Mouse (Mus musculus): ENCODE measurements around the gene Rbfox3. TPM values are rescaled to one million over a fixed set of nuclear protein-coding genes. Genes with fewer than 3 reads are reported as not detected.

Gene Rbfox3
- polyA plus RNA-seq, 1 experiment from 2014 or later = 0.09 TPM

- WGBS = 74% methylated on average over 5 of the region's 5 CpGs
- H3K4me2 ChIP-seq (ENCODE audit: low read length) = no peak overlapping the region
Measured at GRCm38 (mm10) chr11:118875243-118875897, 36.0 kb downstream of the Rbfox3 start.

GRCm38 (mm10) chr11:118874487-118875095 is 36.8 kb downstream of the Rbfox3 start:
- H3K9ac ChIP-seq (ENCODE audit: low read length) = no peak overlapping the region
- H3K9me3 ChIP-seq (ENCODE audit: control insufficient read depth, low read length) = no peaks in the 10 kb centered on the region
- no peaks in the 10 kb centered on the region for H3K36me3 ChIP-seq (ENCODE audit: control insufficient read depth, insufficient read depth, low read length)
- no peak overlapping the region for H3K4me3 ChIP-seq (ENCODE audit: control insufficient read depth in 1 of 2, insufficient read depth in 1 of 2, low read depth in 1 of 2, low read length in 2 of 2)
- H3K27me3 ChIP-seq (ENCODE audit: control insufficient read depth, insufficient read depth, low read length) = no peaks in the 10 kb centered on the region
- no peak overlapping the region for H3K27ac ChIP-seq (replicated peaks in 1 of 2; ENCODE audit: control insufficient read depth in 1 of 2, insufficient read depth in 1 of 2, low read depth in 2 of 2, low read length in 2 of 2)
- H3K4me1 ChIP-seq (ENCODE audit: control insufficient read depth in 2 of 2, insufficient read depth in 2 of 2, low read length in 2 of 2) = peaks cover 0 to 7% of the 10 kb centered on the region in 2 experiments; a peak in 2 of 4 replicates
- WGBS = 29% methylated on average over 7 of the region's 7 CpGs
- no peak overlapping the region for H3K4me2 ChIP-seq (ENCODE audit: low read length)
- no peak for ATAC-seq (ENCODE audit: insufficient number of reproducible peaks, insufficient read depth, low FRiP score, low read depth)

More at GRCm38 (mm10) chr11:118875243-118875897, 36.0 kb downstream of the Rbfox3 start:
- no peaks in the 10 kb centered on the region for H3K9me3 ChIP-seq (ENCODE audit: control insufficient read depth, low read length)
- no peak overlapping the region for H3K27ac ChIP-seq (replicated peaks in 1 of 2; ENCODE audit: control insufficient read depth in 1 of 2, insufficient read depth in 1 of 2, low read depth in 2 of 2, low read length in 2 of 2)
- no peak for ATAC-seq (ENCODE audit: insufficient number of reproducible peaks, insufficient read depth, low FRiP score, low read depth)
- peaks cover 0 to 7% of the 10 kb centered on the region in 2 experiments; a peak in 2 of 4 replicates for H3K4me1 ChIP-seq (ENCODE audit: control insufficient read depth in 2 of 2, insufficient read depth in 2 of 2, low read length in 2 of 2)
- no peaks in the 10 kb centered on the region for H3K36me3 ChIP-seq (ENCODE audit: control insufficient read depth, insufficient read depth, low read length)
- no peak overlapping the region for H3K9ac ChIP-seq (ENCODE audit: low read length)
- H3K27me3 ChIP-seq (ENCODE audit: control insufficient read depth, insufficient read depth, low read length) = no peaks in the 10 kb centered on the region
- H3K4me3 ChIP-seq (ENCODE audit: control insufficient read depth in 1 of 2, insufficient read depth in 1 of 2, low read depth in 1 of 2, low read length in 2 of 2) = no peak overlapping the region

GRCm38 (mm10) chr11:118874022-118874421 is 37.4 kb downstream of the Rbfox3 start:
- H3K4me2 ChIP-seq (ENCODE audit: low read length) = no peak overlapping the region
- no peak overlapping the region for H3K9ac ChIP-seq (ENCODE audit: low read length)
- H3K27ac ChIP-seq (replicated peaks in 1 of 2; ENCODE audit: control insufficient read depth in 1 of 2, insufficient read depth in 1 of 2, low read depth in 2 of 2, low read length in 2 of 2) = no peak overlapping the region
- WGBS = 54% methylated on average over 11 of the region's 11 CpGs
- no peak for ATAC-seq (ENCODE audit: insufficient number of reproducible peaks, insufficient read depth, low FRiP score, low read depth)
- no peak overlapping the region for H3K4me3 ChIP-seq (ENCODE audit: control insufficient read depth in 1 of 2, insufficient read depth in 1 of 2, low read depth in 1 of 2, low read length in 2 of 2)
- H3K4me1 ChIP-seq (ENCODE audit: control insufficient read depth in 2 of 2, insufficient read depth in 2 of 2, low read length in 2 of 2) = peaks cover 0 to 7% of the 10 kb centered on the region in 2 experiments; a peak in 2 of 4 replicates
- H3K27me3 ChIP-seq (ENCODE audit: control insufficient read depth, insufficient read depth, low read length) = no peaks in the 10 kb centered on the region
- no peaks in the 10 kb centered on the region for H3K9me3 ChIP-seq (ENCODE audit: control insufficient read depth, low read length)
- no peaks in the 10 kb centered on the region for H3K36me3 ChIP-seq (ENCODE audit: control insufficient read depth, insufficient read depth, low read length)

GRCm38 (mm10) chr11:118871527-118871926 is 39.9 kb downstream of the Rbfox3 start:
- no peaks in the 10 kb centered on the region for H3K36me3 ChIP-seq (ENCODE audit: control insufficient read depth, insufficient read depth, low read length)
- H3K4me3 ChIP-seq (ENCODE audit: control insufficient read depth in 1 of 2, insufficient read depth in 1 of 2, low read depth in 1 of 2, low read length in 2 of 2) = no peak overlapping the region
- no peak overlapping the region for H3K9ac ChIP-seq (ENCODE audit: low read length)
- ATAC-seq (ENCODE audit: insufficient number of reproducible peaks, insufficient read depth, low FRiP score, low read depth) = no peak
- H3K9me3 ChIP-seq (ENCODE audit: control insufficient read depth, low read length) = no peaks in the 10 kb centered on the region
- H3K27ac ChIP-seq (replicated peaks in 1 of 2; ENCODE audit: control insufficient read depth in 1 of 2, insufficient read depth in 1 of 2, low read depth in 2 of 2, low read length in 2 of 2) = no peak overlapping the region
- no peak overlapping the region for H3K4me2 ChIP-seq (ENCODE audit: low read length)
- H3K27me3 ChIP-seq (ENCODE audit: control insufficient read depth, insufficient read depth, low read length) = no peaks in the 10 kb centered on the region
- H3K4me1 ChIP-seq (ENCODE audit: control insufficient read depth in 2 of 2, insufficient read depth in 2 of 2, low read length in 2 of 2) = peaks cover 0 to 7% of the 10 kb centered on the region in 2 experiments; a peak in 2 of 4 replicates
- WGBS = 69% methylated on average over 10 of the region's 10 CpGs

- Histone ChIP-seq H3K9ac (ENCODE audit: low read length) (no peak overlapping the region), H3K27me3 (ENCODE audit: control insufficient read depth, insufficient read depth, low read length) (no peaks in the 10 kb centered on the region), H3K4me2 (ENCODE audit: low read length) (no peak overlapping the region), H3K4me1 (ENCODE audit: control insufficient read depth in 2 of 2, insufficient read depth in 2 of 2, low read length in 2 of 2) (no peaks in the 10 kb centered on the region), H3K9me3 (ENCODE audit: control insufficient read depth, low read length) (no peaks in the 10 kb centered on the region), H3K4me3 (ENCODE audit: control insufficient read depth in 1 of 2, insufficient read depth in 1 of 2, low read depth in 1 of 2, low read length in 2 of 2) (no peak overlapping the region), H3K27ac (replicated peaks in 1 of 2; ENCODE audit: control insufficient read depth in 1 of 2, insufficient read depth in 1 of 2, low read depth in 2 of 2, low read length in 2 of 2) (no peak overlapping the region), H3K36me3 (ENCODE audit: control insufficient read depth, insufficient read depth, low read length) (no peaks in the 10 kb centered on the region)
- 80% methylated on average over 3 of the region's 3 CpGs for WGBS
- no peak for ATAC-seq (ENCODE audit: insufficient number of reproducible peaks, insufficient read depth, low FRiP score, low read depth)
Measured at GRCm38 (mm10) chr11:118863360-118863759, 48.0 kb downstream of the Rbfox3 start.

- Histone ChIP-seq H3K9me3 (ENCODE audit: control insufficient read depth, low read length) (no peaks in the 10 kb centered on the region), H3K27me3 (ENCODE audit: control insufficient read depth, insufficient read depth, low read length) (no peaks in the 10 kb centered on the region), H3K27ac (replicated peaks in 1 of 2; ENCODE audit: control insufficient read depth in 1 of 2, insufficient read depth in 1 of 2, low read depth in 2 of 2, low read length in 2 of 2) (no peak overlapping the region), H3K36me3 (ENCODE audit: control insufficient read depth, insufficient read depth, low read length) (no peaks in the 10 kb centered on the region), H3K9ac (ENCODE audit: low read length) (no peak overlapping the region), H3K4me3 (ENCODE audit: control insufficient read depth in 1 of 2, insufficient read depth in 1 of 2, low read depth in 1 of 2, low read length in 2 of 2) (no peak overlapping the region), H3K4me1 (ENCODE audit: control insufficient read depth in 2 of 2, insufficient read depth in 2 of 2, low read length in 2 of 2) (no peaks in the 10 kb centered on the region), H3K4me2 (ENCODE audit: low read length) (no peak overlapping the region)
- WGBS = 87% methylated on average over 15 of the region's 15 CpGs
- ATAC-seq (ENCODE audit: insufficient number of reproducible peaks, insufficient read depth, low FRiP score, low read depth) = no peak
Measured at GRCm38 (mm10) chr11:118861801-118862431, 49.5 kb downstream of the Rbfox3 start.

- no peaks in the 10 kb centered on the region for H3K27me3 ChIP-seq (ENCODE audit: control insufficient read depth, insufficient read depth, low read length)
- ATAC-seq (ENCODE audit: insufficient number of reproducible peaks, insufficient read depth, low FRiP score, low read depth) = no peak
- no peak overlapping the region for H3K27ac ChIP-seq (replicated peaks in 1 of 2; ENCODE audit: control insufficient read depth in 1 of 2, insufficient read depth in 1 of 2, low read depth in 2 of 2, low read length in 2 of 2)
- no peak overlapping the region for H3K4me3 ChIP-seq (ENCODE audit: control insufficient read depth in 1 of 2, insufficient read depth in 1 of 2, low read depth in 1 of 2, low read length in 2 of 2)
- H3K4me2 ChIP-seq (ENCODE audit: low read length) = no peak overlapping the region
- H3K4me1 ChIP-seq (ENCODE audit: control insufficient read depth in 2 of 2, insufficient read depth in 2 of 2, low read length in 2 of 2) = no peaks in the 10 kb centered on the region
- H3K9me3 ChIP-seq (ENCODE audit: control insufficient read depth, low read length) = no peaks in the 10 kb centered on the region
- no peak overlapping the region for H3K9ac ChIP-seq (ENCODE audit: low read length)
- WGBS = 89% methylated on average over 6 of the region's 6 CpGs
- no peaks in the 10 kb centered on the region for H3K36me3 ChIP-seq (ENCODE audit: control insufficient read depth, insufficient read depth, low read length)
Measured at GRCm38 (mm10) chr11:118861246-118861645, 50.2 kb downstream of the Rbfox3 start.

Data from heart, embryonic 14.5 days (tissue).